Mouse (Mus musculus) embryonic facial prominence, embryonic 12.5 days (tissue): Measurements from ENCODE around the gene Snu13. TPM values are rescaled to one million over a fixed set of nuclear protein-coding genes. Genes with fewer than 3 reads are reported as not detected.

Experiments used
- ATAC-seq: fragments of 200-750 bp; cut with Nextera tagmentation; 2 replicates; pipeline ENCODE4 v1.8.0; 2017; ENCODE audit not compliant: insufficient number of reproducible peaks, insufficient read depth, low FRiP score, low TSS enrichment
- H3K27ac ChIP-seq: fragments of 300-500 bp; sonication (generic); 2 replicates; pipeline ENCODE4 v1.5.1; 2016; ENCODE audit warnings: mild to moderate bottlenecking
- H3K27me3 ChIP-seq: fragments of 300-500 bp; sonication (generic); 2 replicates; pipeline ENCODE4 v1.6.1; 2016; ENCODE audit warnings: mild to moderate bottlenecking, moderate library complexity
- H3K36me3 ChIP-seq: fragments of 300-500 bp; sonication (generic); 2 replicates; pipeline ENCODE4 v1.6.1; 2016; ENCODE audit warnings: mild to moderate bottlenecking
- H3K4me1 ChIP-seq: fragments of 300-500 bp; sonication (generic); 2 replicates; pipeline ENCODE4 v1.6.1; 2016
- H3K4me2 ChIP-seq: fragments of 300-500 bp; sonication (generic); replicated peaks from 2 replicates; pipeline ENCODE4 v1.6.1; 2016; ENCODE audit warnings: mild to moderate bottlenecking, moderate library complexity
- H3K4me3 ChIP-seq: fragments of 300-500 bp; sonication (generic); 2 replicates; pipeline ENCODE4 v1.5.1; 2016; ENCODE audit warnings: mild to moderate bottlenecking
- H3K9ac ChIP-seq: fragments of 300-500 bp; sonication (generic); 2 replicates; pipeline ENCODE4 v1.6.1; 2016; ENCODE audit warnings: mild to moderate bottlenecking, moderate library complexity
- H3K9me3 ChIP-seq: fragments of 300-500 bp; sonication (generic); 2 replicates; pipeline ENCODE4 v1.6.1; 2016; ENCODE audit warnings: mild to moderate bottlenecking, moderate library complexity
- WGBS: fragments of 180-500 bp; shearing (Covaris S2); methylation state at CpG from one replicate; pipeline ENCODE4 v1.1.7; 2016; 5-methylcytosine and 5-hydroxymethylcytosine counted together
- polyA plus RNA-seq: library from polyadenylated mRNA; unstranded; fragments of >200 nt; fragmentation: Nextera tagmentation; extraction: Ambion mirVana; gene quantifications from 2 replicates; pipeline ENCODE4 v1.2.1, GENCODE M21; 2016

Snu13 gene
- 255 and 260 TPM in 2 replicates for polyA plus RNA-seq

- H3K9ac ChIP-seq, result peak within 1 kb of the TSS; percentile 97
- no peaks in the 10 kb centered on the region for H3K9me3 ChIP-seq
- H3K27me3 ChIP-seq, result no peaks in the 10 kb centered on the region
- peak within 1 kb of the TSS; percentile 84 for H3K4me2 ChIP-seq
- peaks cover 15% of the 10 kb centered on the region for H3K36me3 ChIP-seq
- WGBS, result under 1% methylated on average over 72 of the region's 74 CpGs
- peaks cover 12% of the 10 kb centered on the region for H3K4me1 ChIP-seq
- H3K4me3 ChIP-seq, result peak within 1 kb of the TSS; percentile 99
- H3K27ac ChIP-seq, result peak within 1 kb of the TSS; percentile 90
- ATAC-seq, result peak; percentile 59; the same call in 1 of the 2 replicates
These were observed at the start of gene Snu13 for GRCm38 (mm10) chr15:82047080-82047883. Gene Snu13 (minus strand): TSS chr15:82047598.

GRCm38 (mm10) chr15:82091061-82091460 lies 43.7 kb upstream of the Snu13 start:
- H3K4me3 ChIP-seq, result no peak overlapping the region
- no peaks in the 10 kb centered on the region for H3K27me3 ChIP-seq
- no peaks in the 10 kb centered on the region for H3K9me3 ChIP-seq
- H3K4me1 ChIP-seq, result no peaks in the 10 kb centered on the region
- ATAC-seq, result no peak
- no peak overlapping the region for H3K9ac ChIP-seq
- H3K27ac ChIP-seq, result no peak overlapping the region
- H3K36me3 ChIP-seq, result no peaks in the 10 kb centered on the region
- H3K4me2 ChIP-seq, result no peak overlapping the region
- WGBS, result 74% methylated on average over 7 of the region's 7 CpGs

GRCm38 (mm10) chr15:82087266-82087665 lies 39.9 kb upstream of the Snu13 start:
- WGBS, result 12% methylated on average over 10 of the region's 10 CpGs
- ATAC-seq, result no peak; the same call in 1 of the 2 replicates
- no peak overlapping the region for H3K4me3 ChIP-seq
- H3K27ac ChIP-seq, result no peak overlapping the region
- no peak overlapping the region for H3K9ac ChIP-seq
- no peaks in the 10 kb centered on the region for H3K9me3 ChIP-seq
- no peaks in the 10 kb centered on the region for H3K27me3 ChIP-seq
- no peaks in the 10 kb centered on the region for H3K36me3 ChIP-seq
- H3K4me1 ChIP-seq, result no peaks in the 10 kb centered on the region
- no peak overlapping the region for H3K4me2 ChIP-seq

- Histone ChIP-seq H3K9me3 (no peaks in the 10 kb centered on the region), H3K27ac (no peak overlapping the region), H3K36me3 (no peaks in the 10 kb centered on the region), H3K9ac (no peak overlapping the region), H3K4me1 (no peaks in the 10 kb centered on the region), H3K4me2 (no peak overlapping the region), H3K4me3 (no peak overlapping the region), H3K27me3 (no peaks in the 10 kb centered on the region)
- ATAC-seq, result no peak
- 80% methylated on average over 12 of the region's 12 CpGs for WGBS
These were observed 38.7 kb upstream of the Snu13 start for GRCm38 (mm10) chr15:82086131-82086530.

- ATAC-seq, result no peak
- no peaks in the 10 kb centered on the region for H3K9me3 ChIP-seq
- no peak overlapping the region for H3K4me3 ChIP-seq
- no peak overlapping the region for H3K27ac ChIP-seq
- WGBS, result 88% methylated on average over 9 of the region's 9 CpGs
- no peaks in the 10 kb centered on the region for H3K27me3 ChIP-seq
- H3K9ac ChIP-seq, result no peak overlapping the region
- no peaks in the 10 kb centered on the region for H3K36me3 ChIP-seq
- H3K4me1 ChIP-seq, result no peaks in the 10 kb centered on the region
- no peak overlapping the region for H3K4me2 ChIP-seq
These were observed 38.2 kb upstream of the Snu13 start for GRCm38 (mm10) chr15:82085606-82086005.

GRCm38 (mm10) chr15:82081161-82081560 lies 33.8 kb upstream of the Snu13 start:
- 31% methylated on average over 7 of the region's 7 CpGs for WGBS
- H3K4me3 ChIP-seq, result no peak overlapping the region
- no peaks in the 10 kb centered on the region for H3K36me3 ChIP-seq
- no peak overlapping the region for H3K4me2 ChIP-seq
- no peaks in the 10 kb centered on the region; the same call in 1 of the 2 replicates for H3K27me3 ChIP-seq
- H3K4me1 ChIP-seq, result no peaks in the 10 kb centered on the region
- ATAC-seq, result no peak
- H3K27ac ChIP-seq, result no peak overlapping the region
- H3K9me3 ChIP-seq, result no peaks in the 10 kb centered on the region
- H3K9ac ChIP-seq, result no peak overlapping the region

- Histone ChIP-seq H3K9me3 (no peaks in the 10 kb centered on the region), H3K4me2 (no peak overlapping the region), H3K27ac (no peak overlapping the region), H3K27me3 (no peaks in the 10 kb centered on the region; the same call in 1 of the 2 replicates), H3K36me3 (no peaks in the 10 kb centered on the region), H3K9ac (no peak overlapping the region), H3K4me1 (no peaks in the 10 kb centered on the region), H3K4me3 (no peak overlapping the region)
- WGBS, result 53% methylated on average over 10 of the region's 10 CpGs
- no peak for ATAC-seq
These were observed 32.5 kb upstream of the Snu13 start for GRCm38 (mm10) chr15:82079883-82080282.

- Histone ChIP-seq H3K27ac (no peak overlapping the region), H3K4me1 (no peaks in the 10 kb centered on the region), H3K36me3 (no peaks in the 10 kb centered on the region), H3K4me2 (no peak overlapping the region), H3K9ac (no peak overlapping the region), H3K9me3 (no peaks in the 10 kb centered on the region), H3K4me3 (no peak overlapping the region), H3K27me3 (peaks cover 35% of the 10 kb centered on the region)
- WGBS, result 89% methylated on average over 7 of the region's 7 CpGs
- no peak for ATAC-seq
These were observed 26.1 kb upstream of the Snu13 start for GRCm38 (mm10) chr15:82073490-82073889.

- no peak overlapping the region for H3K4me2 ChIP-seq
- H3K36me3 ChIP-seq, result no peaks in the 10 kb centered on the region
- H3K4me1 ChIP-seq, result no peaks in the 10 kb centered on the region
- no peak overlapping the region for H3K27ac ChIP-seq
- no peak overlapping the region for H3K4me3 ChIP-seq
- H3K9ac ChIP-seq, result no peak overlapping the region
- 89% methylated on average over 26 of the region's 26 CpGs for WGBS
- H3K27me3 ChIP-seq, result peaks cover 40% of the 10 kb centered on the region
- ATAC-seq, result no peak
- no peaks in the 10 kb centered on the region for H3K9me3 ChIP-seq
These were observed 24.5 kb upstream of the Snu13 start for GRCm38 (mm10) chr15:82071816-82072469.

GRCm38 (mm10) chr15:82069898-82070297 lies 22.5 kb upstream of the Snu13 start, which contains the start of gene Mei1:
Gene Mei1 (plus strand): TSS chr15:82069996.
- Histone ChIP-seq H3K36me3 (no peaks in the 10 kb centered on the region), H3K27ac (no peak within 1 kb of the TSS), H3K9me3 (no peaks in the 10 kb centered on the region), H3K27me3 (peaks cover 40% of the 10 kb centered on the region), H3K4me1 (no peaks in the 10 kb centered on the region), H3K9ac (no peak within 1 kb of the TSS), H3K4me3 (peak within 1 kb of the TSS; percentile 16), H3K4me2 (peak within 1 kb of the TSS; percentile 42)
- 25% methylated on average over 40 of the region's 40 CpGs for WGBS
- no peak for ATAC-seq

GRCm38 (mm10) chr15:82065511-82065910 lies 18.1 kb upstream of the Snu13 start:
- ATAC-seq, result no peak
- Histone ChIP-seq H3K27ac (no peak overlapping the region), H3K27me3 (peaks cover 37% of the 10 kb centered on the region), H3K9me3 (no peaks in the 10 kb centered on the region), H3K9ac (no peak overlapping the region), H3K4me3 (no peak overlapping the region), H3K36me3 (no peaks in the 10 kb centered on the region), H3K4me2 (no peak overlapping the region), H3K4me1 (peaks cover 7% of the 10 kb centered on the region; the same call in 1 of the 2 replicates)
- WGBS, result 21% methylated on average over 7 of the region's 7 CpGs

- Histone ChIP-seq H3K4me2 (peak overlapping the region; percentile 5), H3K27me3 (peaks cover 22% of the 10 kb centered on the region; the same call in 1 of the 2 replicates), H3K4me1 (peaks cover 7% of the 10 kb centered on the region; the same call in 1 of the 2 replicates), H3K9ac (no peak overlapping the region), H3K27ac (no peak overlapping the region; the same call in 1 of the 2 replicates), H3K4me3 (no peak overlapping the region), H3K9me3 (no peaks in the 10 kb centered on the region), H3K36me3 (no peaks in the 10 kb centered on the region)
- 30% methylated on average over 14 of the region's 14 CpGs for WGBS
- ATAC-seq, result no peak
These were observed 16.5 kb upstream of the Snu13 start for GRCm38 (mm10) chr15:82063909-82064308.
